In the genomic region with DNA sequence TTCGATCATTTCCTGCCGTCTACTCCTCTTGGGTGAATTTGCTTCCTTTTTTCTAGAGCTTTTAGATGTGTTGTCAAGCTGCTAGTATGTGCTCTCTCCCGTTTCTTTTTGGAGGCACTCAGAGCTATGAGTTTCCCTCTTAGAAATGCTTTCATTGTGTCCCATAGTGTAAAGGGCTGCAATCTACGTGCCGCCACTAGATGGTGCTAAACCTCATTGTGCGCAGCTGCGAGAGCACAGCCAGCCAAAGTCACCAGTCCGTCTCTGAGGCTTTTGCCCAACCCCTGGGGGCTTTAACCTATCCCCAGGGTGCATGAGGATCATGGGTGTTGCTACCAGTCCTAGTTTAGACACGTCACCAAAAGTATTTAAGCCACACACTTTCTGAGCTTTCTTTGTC, we compare ENCODE assay signal across 16 mouse cellular contexts. TPM values are rescaled to one million over a fixed set of nuclear protein-coding genes. Genes with fewer than 3 reads are reported as not detected.
A peak's percentile ranks its signal among the peaks of the same experiment; 100 is the strongest.
DNase-seq lines count a peak whose midpoint lies in the region; ATAC-seq and TF ChIP-seq lines count a peak whose summit lies in the region.
"Not testable (repeated sequence)": the region's sequence is repeated elsewhere in the genome, so short reads cannot be mapped to it uniquely, and the experiment has no call there.
"Had no signal": no experiment of that assay in that cellular context is flagged by ENCODE, and none has a peak within 500 bp of the region (broad histone marks: within the 10 kb centered on the region; RNA-seq: fewer than 3 reads in every experiment).

No protein-coding gene starts in this region.

- TF ChIP-seq POLR2A in CH12.LX (IDR thresholded peaks at IDR 0.05; ENCODE audit: low read depth, low read length); kidney, adult 2 months (IDR thresholded peaks at IDR 0.05; ENCODE audit: low read depth, low read length): not testable (repeated sequence)

- TF ChIP-seq RAD21 in CH12.LX (IDR thresholded peaks at IDR 0.05; ENCODE audit: low read depth, low read length) = not testable (repeated sequence)

- not testable (repeated sequence) for H3K4me2 ChIP-seq in CH12.LX (ENCODE audit: insufficient read depth, low read depth, poor library complexity, severe bottlenecking); heart, postnatal 0 days (ENCODE audit: low read depth, low read length)

- not testable (repeated sequence) for H3K27ac ChIP-seq in CH12.LX (ENCODE audit: insufficient read depth, low read depth); heart, postnatal 0 days (ENCODE audit: low read depth); kidney, adult 2 months (ENCODE audit: insufficient read depth, low read depth, low read length); left cerebral cortex, adult 2 months

- not testable (repeated sequence) for DNase-seq in CH12.LX (ENCODE audit: extremely low read depth); heart, postnatal 0 days (ENCODE audit: low spot score)
- DNase-seq in adrenal gland, postnatal 10 days = peak; percentile 55
- DNase-seq in embryo, embryonic 10 days (ENCODE audit: low spot score) = peak; percentile 44
- peak; percentile 31 for DNase-seq in kidney, adult 2 months
- DNase-seq in left cerebral cortex, adult 2 months (ENCODE audit: extremely low spot score in 1 of 2, low spot score in 2 of 2) = peak in 1 of 2 experiments; percentile 12
- peak; percentile 37 for DNase-seq in lung, postnatal 14 days
- peak; percentile 26 for DNase-seq in right cerebral cortex, postnatal 4 days

- H3K9ac ChIP-seq in CH12.LX (ENCODE audit: insufficient read depth, low read depth); heart, postnatal 0 days (replicated peaks; ENCODE audit: low read depth, low read length): not testable (repeated sequence)

- TF ChIP-seq EP300 in CH12.LX (IDR thresholded peaks at IDR 0.05; ENCODE audit: low read length); heart, postnatal 0 days (IDR thresholded peaks at IDR 0.05; ENCODE audit: low read depth): not testable (repeated sequence)

- dilution Hi-C loops in CH12.LX (cut with MboI; ENCODE audit: extremely low pct_ligation_motif_present, extremely low pct_unique_long_range_greater_than_20kb, low sequenced_read_pairs) = not testable (repeated sequence)

- H3K4me1 ChIP-seq in CH12.LX (ENCODE audit: control insufficient read depth in 1 of 2, insufficient read depth in 2 of 2); heart, postnatal 0 days (ENCODE audit: control insufficient read depth, insufficient read depth); kidney, adult 2 months (ENCODE audit: control insufficient read depth, insufficient read depth, low read length): not testable (repeated sequence)

- not testable (repeated sequence) for H3K4me3 ChIP-seq in CH12.LX (replicated peaks in 1 of 3; ENCODE audit: low read depth in 2 of 3, low read length in 2 of 3, poor library complexity in 1 of 3); heart, postnatal 0 days (ENCODE audit: low read depth, low read length); kidney, adult 2 months (ENCODE audit: insufficient read depth, low read depth, low read length); left cerebral cortex, adult 2 months

- H3K9me3 ChIP-seq in CH12.LX (replicated peaks; ENCODE audit: low read length); heart, postnatal 0 days (replicated peaks; ENCODE audit: control insufficient read depth, low read length): not testable (repeated sequence)

- in situ Hi-C loops in CH12.LX (cut with MboI; ENCODE audit: low pct_ligation_motif_present, low pct_unique_long_range_greater_than_20kb, low sequenced_read_pairs) = not testable (repeated sequence)

- 20% methylated on average over 8 of the region's 9 CpGs for WGBS in heart, postnatal 0 days
- 16% methylated on average over 8 of the region's 9 CpGs for WGBS in kidney, adult 2 months

- H3K79me2 ChIP-seq in CH12.LX (replicated peaks; ENCODE audit: control insufficient read depth, extremely low read depth, insufficient read depth, poor library complexity, severe bottlenecking) = not testable (repeated sequence)

- H3K27me3 ChIP-seq in CH12.LX (replicated peaks); heart, postnatal 0 days (ENCODE audit: control insufficient read depth, insufficient read depth, low read length); kidney, adult 2 months (replicated peaks; ENCODE audit: control insufficient read depth, insufficient read depth, low read length): not testable (repeated sequence)

- intact Hi-C loops in left cerebral cortex, adult 2 months (cut with DNase I) = loop anchor here (10.0 kb wide), 1 partner anchor 213 kb away; a partner anchor contains a TSS

- peak in 1 of 2 experiments; percentile 37; a peak in 2 of 4 replicates for TF ChIP-seq CTCF in CH12.LX (conservative IDR thresholded peaks at IDR 0.05 in 1 of 2, IDR thresholded peaks at IDR 0.05 in 1 of 2; ENCODE audit: low read depth in 2 of 2, low read length in 2 of 2)
- peak; percentile 38 for TF ChIP-seq CTCF in heart, postnatal 0 days (IDR thresholded peaks at IDR 0.05; ENCODE audit: low read depth)
- peak; percentile 46 for TF ChIP-seq CTCF in kidney, adult 2 months (conservative IDR thresholded peaks at IDR 0.05; ENCODE audit: insufficient read depth, insufficient read length, low read depth, low read length)
- peak; percentile 41 for TF ChIP-seq CTCF in left cerebral cortex, adult 2 months (IDR thresholded peaks at IDR 0.05)

- not testable (repeated sequence) for H3K36me3 ChIP-seq in CH12.LX (replicated peaks in 1 of 2; ENCODE audit: control insufficient read depth in 1 of 2, insufficient read depth in 1 of 2, low read length in 1 of 2); heart, postnatal 0 days (replicated peaks; ENCODE audit: control insufficient read depth, insufficient read depth, low read length); kidney, adult 2 months (ENCODE audit: control insufficient read depth, insufficient read depth, low read length)

- not testable (repeated sequence) for ATAC-seq in heart, postnatal 0 days (ENCODE audit: insufficient read depth, low read depth)

TF ChIP-seq in CH12.LX, 34 proteins besides CTCF, POLR2A, EP300 and RAD21:
- TF ChIP-seq NRF1 (IDR thresholded peaks at IDR 0.05; ENCODE audit: low read depth, low read length) (peak; percentile 60), SMC3 (IDR thresholded peaks at IDR 0.05; ENCODE audit: low read depth, low read length) (0 out of 2 replicates have a peak, but pooled peaks have one; percentile 7)

RNA-seq across cellular contexts. Expression of a gene that starts 31.5 kb away (rescaled TPM):
- not detected in 2 replicates for total RNA-seq in CH12.LX (2012; rRNA removed)
- total RNA-seq in CH12.LX (2014; rRNA removed) = not detected in 2 replicates
- polyA plus RNA-seq in CH12.LX (2012; ENCODE audit: insufficient read length, low read depth) = not detected in 2 replicates
- not detected for total RNA-seq in adrenal gland, postnatal 10 days (2021)
- not detected in 2 replicates for total RNA-seq in heart, postnatal 0 days (2014; rRNA removed; ENCODE audit: low replicate concordance)
- polyA plus RNA-seq in heart, postnatal 0 days (2015; fragmentation: Nextera tagmentation; extraction: Ambion mirVana) = not detected in 2 replicates
- polyA plus RNA-seq in kidney, adult 2 months (2012; rRNA removed) = not detected in 2 replicates
- total RNA-seq in left cerebral cortex, adult 2 months (2021) = not detected
- total RNA-seq: left cerebral cortex, postnatal 14 days; monocyte, adult 5-6 weeks had no signal
- polyA plus RNA-seq: activated CD4-positive, CD25-positive, alpha-beta regulatory T cell, adult 4 months; heart, embryonic 13.5 days; kidney, embryonic 14.5 days; macrophage; urinary bladder, adult 2 months had no signal

RNA-seq across cellular contexts. Expression of a gene that starts 37.4 kb away (rescaled TPM):
- total RNA-seq in CH12.LX (2012; rRNA removed) (not detected in 2 replicates), CH12.LX (2014; rRNA removed) (not detected in 2 replicates)
- not detected in 2 replicates for polyA plus RNA-seq in CH12.LX (2012; ENCODE audit: insufficient read length, low read depth)
- total RNA-seq in adrenal gland, postnatal 10 days (2021) = not detected
- total RNA-seq in heart, postnatal 0 days (2014; rRNA removed; ENCODE audit: low replicate concordance) = not detected in 2 replicates
- polyA plus RNA-seq in heart, postnatal 0 days (2015; fragmentation: Nextera tagmentation; extraction: Ambion mirVana) = not detected in 2 replicates
- polyA plus RNA-seq in kidney, adult 2 months (2012; rRNA removed) = not detected in 2 replicates
- not detected for total RNA-seq in left cerebral cortex, adult 2 months (2021)
- total RNA-seq: left cerebral cortex, postnatal 14 days; monocyte, adult 5-6 weeks had no signal
- polyA plus RNA-seq: activated CD4-positive, CD25-positive, alpha-beta regulatory T cell, adult 4 months; erythroblast, embryonic 14.5 days; heart, embryonic 13.5 days; kidney, embryonic 14.5 days; macrophage; urinary bladder, adult 2 months had no signal

RNA-seq across cellular contexts. Expression of a gene that starts 39.0 kb away (rescaled TPM):
- total RNA-seq in CH12.LX (2012; rRNA removed) (not detected in 2 replicates), CH12.LX (2014; rRNA removed) (not detected in 2 replicates)
- polyA plus RNA-seq in CH12.LX (2012; ENCODE audit: insufficient read length, low read depth) = not detected in 2 replicates
- not detected for total RNA-seq in adrenal gland, postnatal 10 days (2021)
- not detected in 2 replicates for total RNA-seq in heart, postnatal 0 days (2014; rRNA removed; ENCODE audit: low replicate concordance)
- not detected in 2 replicates for polyA plus RNA-seq in heart, postnatal 0 days (2015; fragmentation: Nextera tagmentation; extraction: Ambion mirVana)
- polyA plus RNA-seq in kidney, adult 2 months (2012; rRNA removed) = not detected in 2 replicates
- total RNA-seq in left cerebral cortex, adult 2 months (2021) = not detected
- total RNA-seq: left cerebral cortex, postnatal 14 days; monocyte, adult 5-6 weeks had no signal
- polyA plus RNA-seq: activated CD4-positive, CD25-positive, alpha-beta regulatory T cell, adult 4 months; erythroblast, embryonic 14.5 days; heart, embryonic 13.5 days; kidney, embryonic 14.5 days; macrophage; urinary bladder, adult 2 months had no signal
